Mouse (Mus musculus) heart, adult 2 months (tissue): Measurements from ENCODE around the gene Aldh3a2. TPM values are rescaled to one million over a fixed set of nuclear protein-coding genes. Genes with fewer than 3 reads are reported as not detected.

Experiments
- DNase-seq, 2 experiments: peaks; one replicate each; pipeline ENCODE4 v3.0.0; 2021
- H3K27ac ChIP-seq: fragments of 200-600 bp; 2 replicates; pipeline ENCODE4 v1.8.1; 2022
- H3K27me3 ChIP-seq: fragments of 200-500 bp; 2 replicates; pipeline ENCODE4 v1.6.1; 2012; ENCODE audit warnings: mild to moderate bottlenecking, low read length, inconsistent platforms, mixed read lengths; ENCODE audit not compliant: control insufficient read depth, insufficient read depth
- H3K36me3 ChIP-seq: fragments of 200-500 bp; 2 replicates; pipeline ENCODE4 v1.6.1; 2012; ENCODE audit warnings: low read length, inconsistent platforms; ENCODE audit not compliant: control insufficient read depth, insufficient read depth
- H3K4me1 ChIP-seq: fragments of 200-500 bp; 2 replicates; pipeline ENCODE4 v1.6.1; 2011; ENCODE audit warnings: low read length; ENCODE audit not compliant: control insufficient read depth, insufficient read depth
- H3K4me3 ChIP-seq: fragments of 200-600 bp; 2 replicates; pipeline ENCODE4 v1.8.1; 2022
- H3K79me2 ChIP-seq: fragments of 200-500 bp; replicated peaks from 2 replicates; pipeline ENCODE4 v1.6.1; 2012; ENCODE audit warnings: mild to moderate bottlenecking, inconsistent platforms, low read length, moderate library complexity, mixed read lengths; ENCODE audit not compliant: control insufficient read depth, insufficient read depth
- H3K9ac ChIP-seq: fragments of 200-500 bp; 2 replicates; pipeline ENCODE4 v1.6.1; 2012; ENCODE audit warnings: low read depth, mild to moderate bottlenecking, control low read depth, inconsistent platforms, low read length, mixed read lengths
- CTCF ChIP-seq: fragments of 200-600 bp; IDR thresholded peaks from 2 replicates; pipeline ENCODE4 v1.8.1; 2022; ENCODE audit warnings: antibody characterized with exemption, mild to moderate bottlenecking, moderate library complexity
- EP300 ChIP-seq: fragments of 200-500 bp; IDR thresholded peaks from 2 replicates; pipeline ENCODE4 v1.6.1; 2011; ENCODE audit warnings: low read depth, low read length, control low read depth; ENCODE audit not compliant: insufficient read depth
- POLR2A ChIP-seq: fragments of 200-500 bp; IDR thresholded peaks from 2 replicates; pipeline ENCODE4 v1.6.1; 2011; ENCODE audit warnings: mild to moderate bottlenecking, low read depth, low read length, control low read depth; ENCODE audit not compliant: insufficient read depth
- whole genome bisulfite sequencing: fragments of 180-500 bp; shearing (Covaris S2); methylation state at CpG from one replicate; pipeline ENCODE4 v1.1.7; 2018; 5-methylcytosine and 5-hydroxymethylcytosine counted together
- intact Hi-C: fragments of 180-260 bp; cut with DNase I; formaldehyde crosslinking; loops from one replicate; pipeline ENCODE4 v1.15.1; 2025
- polyA plus RNA-seq: library from polyadenylated mRNA; depleted of rRNA; stranded (reverse); fragments of >200 nt; gene quantifications from 2 replicates; pipeline ENCODE4 v1.2.3, GENCODE M21; 2012
- total RNA-seq, 2 experiments: library from RNA; stranded (reverse); gene quantifications; 2 replicates each; pipeline ENCODE4 v1.2.3; 2021

The Aldh3a2 gene
- total and polyA plus RNA-seq, 3 experiments: 26.2 to 36.4 (median 33.8) TPM

DNA sequence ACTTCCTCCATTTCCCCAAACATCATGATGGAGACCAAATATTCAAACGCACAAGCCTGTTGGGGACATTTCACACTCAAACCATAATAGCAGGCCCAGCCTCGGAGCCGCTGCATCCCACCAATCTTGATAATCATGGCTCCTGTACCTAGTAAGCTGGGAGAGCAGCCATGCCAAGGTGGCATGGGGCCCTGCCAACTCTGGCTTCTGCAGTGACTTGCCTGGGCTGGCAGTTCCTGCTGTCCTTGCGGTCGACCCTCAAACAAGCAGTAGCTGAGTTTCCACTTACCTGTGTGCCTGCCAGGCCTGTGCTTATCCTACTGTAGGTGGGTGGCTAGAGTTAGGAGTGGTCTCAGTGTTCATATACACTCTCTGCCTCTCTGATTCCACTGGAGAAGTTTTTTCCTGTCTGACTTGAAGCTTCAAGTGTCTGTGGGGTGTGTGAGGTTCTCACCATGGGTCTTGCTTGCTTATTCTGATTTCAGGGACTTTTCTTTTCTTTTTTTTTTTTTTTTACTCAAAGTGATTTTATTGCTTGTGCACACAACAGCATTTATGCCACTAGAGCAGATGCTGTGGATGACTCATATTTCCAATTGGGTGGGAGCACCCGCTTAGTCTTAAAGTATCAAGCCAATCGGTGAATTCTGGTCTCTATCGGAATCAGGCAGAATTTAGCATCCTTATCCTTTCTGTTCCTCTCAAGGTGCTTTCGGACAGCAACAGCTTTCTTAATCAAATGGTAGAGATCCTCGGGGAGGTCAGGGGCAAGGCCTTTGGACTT, 61.9 kb downstream of the Aldh3a2 start:
- Histone ChIP-seq H3K4me1 (peaks cover 9% of the 10 kb centered on the region), H3K27me3 (no peaks in the 10 kb centered on the region), H3K4me3 (no peak overlapping the region), H3K79me2 (no peaks in the 10 kb centered on the region), H3K36me3 (no peaks in the 10 kb centered on the region), H3K27ac (no peak overlapping the region), H3K9ac (no peak overlapping the region)
- TF ChIP-seq POLR2A (no peak), EP300 (no peak), CTCF (no peak)
- WGBS: 78% methylated on average over 10 of the region's 10 CpGs
- DNase-seq: peak in 1 of 2 experiments; percentile 26
- intact Hi-C loops: no loop called here

DNA sequence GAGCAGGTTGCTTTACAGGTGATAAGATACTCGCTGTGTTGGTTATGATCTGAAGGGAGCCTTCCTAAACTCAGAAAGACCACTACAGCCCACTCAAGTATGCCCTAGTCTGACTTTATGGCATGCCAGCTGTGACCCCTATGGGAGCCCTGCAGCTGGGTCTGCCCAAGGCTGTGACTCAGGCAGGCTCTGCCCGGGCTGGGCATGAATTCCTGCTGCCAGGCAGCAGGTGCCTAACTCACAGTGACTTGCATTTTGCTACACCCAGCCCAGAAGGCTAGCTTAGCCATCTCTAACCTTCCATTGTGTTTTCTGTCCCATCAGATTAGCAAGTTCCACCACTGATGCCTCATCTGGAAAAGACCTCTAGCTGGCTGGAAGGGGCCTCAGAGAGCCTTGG, 64.5 kb downstream of the Aldh3a2 start:
- Histone ChIP-seq H3K4me1 (peaks cover 4% of the 10 kb centered on the region), H3K4me3 (no peak overlapping the region), H3K27ac (no peak overlapping the region), H3K79me2 (no peaks in the 10 kb centered on the region), H3K36me3 (no peaks in the 10 kb centered on the region), H3K27me3 (no peaks in the 10 kb centered on the region), H3K9ac (no peak overlapping the region)
- no peak for TF ChIP-seq POLR2A
- TF ChIP-seq CTCF: no peak
- TF ChIP-seq EP300: no peak
- DNase-seq: no peak
- intact Hi-C loops: no loop called here
- WGBS: 76% methylated on average over 2 of the region's 2 CpGs

DNA sequence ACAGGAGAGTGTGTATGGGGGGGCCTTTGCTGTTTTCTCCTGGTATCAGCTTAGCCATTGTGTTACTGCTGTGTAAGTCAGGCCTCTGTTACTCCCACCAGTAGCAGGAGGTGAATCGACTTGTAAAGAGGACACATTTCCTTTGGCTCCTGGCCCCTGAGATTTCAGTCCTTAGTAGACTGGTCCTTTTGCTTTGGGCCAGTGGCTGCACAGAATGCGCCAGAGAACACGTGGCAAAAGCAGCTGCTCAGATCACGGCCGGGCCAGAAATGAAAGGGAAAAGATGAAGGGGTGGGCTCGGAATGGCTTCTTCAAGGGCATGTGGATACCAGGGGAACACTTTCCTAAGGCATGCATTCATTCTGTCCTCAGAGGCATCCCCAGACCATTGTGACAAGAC, 65.1 kb downstream of the Aldh3a2 start:
- intact Hi-C loops: no loop called here

DNA sequence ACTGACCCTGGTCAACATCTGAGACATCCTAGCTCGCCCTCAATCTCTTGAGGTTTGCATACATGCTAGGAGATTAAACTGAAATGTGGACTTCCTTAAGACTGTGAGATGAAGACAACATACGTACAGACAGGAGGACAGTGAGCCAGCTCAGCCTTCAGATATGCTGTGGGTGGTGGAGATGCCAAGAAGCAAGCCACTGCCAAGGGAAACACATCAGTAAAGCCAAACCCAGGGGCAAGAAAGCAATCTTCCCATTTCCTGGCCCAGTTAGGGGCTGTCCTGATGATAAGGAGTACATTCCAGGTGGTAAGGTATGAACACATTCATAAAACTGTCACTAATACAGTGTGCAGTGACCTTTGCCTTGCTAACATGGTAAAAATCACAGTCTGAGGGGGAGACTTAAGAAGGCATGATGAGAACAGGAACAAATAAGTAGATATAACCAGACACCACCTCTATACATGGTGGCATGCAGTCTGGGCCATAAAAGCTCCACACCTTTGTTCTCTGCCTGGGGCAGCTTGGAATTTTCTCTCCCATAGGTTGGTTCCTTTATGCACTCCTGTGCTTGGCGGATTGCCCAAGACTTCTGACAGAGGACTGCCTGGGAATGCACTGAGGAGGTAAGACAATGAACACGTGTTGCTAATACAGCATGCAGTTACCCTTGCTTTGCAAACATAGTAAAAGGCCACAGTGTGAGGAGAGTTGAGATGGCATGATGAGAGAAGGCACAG, 67.5 kb downstream of the Aldh3a2 start:
- Histone ChIP-seq H3K27ac (no peak overlapping the region), H3K4me3 (no peak overlapping the region), H3K79me2 (no peaks in the 10 kb centered on the region), H3K4me1 (no peaks in the 10 kb centered on the region), H3K27me3 (no peaks in the 10 kb centered on the region), H3K36me3 (no peaks in the 10 kb centered on the region), H3K9ac (no peak overlapping the region)
- WGBS: 66% methylated on average over 4 of the region's 4 CpGs
- intact Hi-C loops: loop anchor here (10.0 kb wide), 2 partner anchors 425 to 515 kb away; no protein-coding TSS in a partner anchor
- no peak for DNase-seq
- TF ChIP-seq POLR2A (no peak), EP300 (no peak), CTCF (no peak)

More for the DNA sequence above, 65.1 kb downstream of the Aldh3a2 start:
- peaks cover 1% of the 10 kb centered on the region; the same call in 1 of the 2 replicates for H3K4me1 ChIP-seq
- H3K36me3 ChIP-seq: no peaks in the 10 kb centered on the region
- H3K79me2 ChIP-seq: no peaks in the 10 kb centered on the region
- no peak overlapping the region for H3K9ac ChIP-seq
- H3K4me3 ChIP-seq: no peak overlapping the region
- DNase-seq: no peak
- TF ChIP-seq EP300 (no peak), POLR2A (no peak), CTCF (no peak)
- no peak overlapping the region for H3K27ac ChIP-seq
- 71% methylated on average over 6 of the region's 6 CpGs for WGBS
- H3K27me3 ChIP-seq: no peaks in the 10 kb centered on the region

DNA sequence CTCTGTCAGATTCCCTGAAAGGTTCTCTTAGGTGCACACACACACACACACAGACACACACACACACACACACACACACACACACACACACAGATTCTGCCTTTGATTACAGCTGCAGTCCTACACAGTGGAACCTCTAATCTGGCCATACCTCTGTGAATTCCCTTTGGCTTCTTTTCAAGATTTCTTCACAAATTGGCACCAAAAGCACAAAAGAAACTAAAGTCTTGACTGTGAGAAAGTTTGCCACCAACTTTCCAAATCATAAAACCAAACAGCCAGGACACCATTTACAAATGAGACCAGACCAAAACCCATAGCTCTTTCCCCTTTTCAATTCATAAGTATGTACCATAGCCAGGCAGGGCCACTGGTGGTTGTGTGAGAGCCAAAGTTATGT, 69.3 kb downstream of the Aldh3a2 start:
- no peaks in the 10 kb centered on the region for H3K79me2 ChIP-seq
- H3K27me3 ChIP-seq: no peaks in the 10 kb centered on the region
- no peaks in the 10 kb centered on the region for H3K36me3 ChIP-seq
- H3K9ac ChIP-seq: no peak overlapping the region
- no peak overlapping the region for H3K4me3 ChIP-seq
- H3K4me1 ChIP-seq: no peaks in the 10 kb centered on the region; the same call in 1 of the 2 replicates
- DNase-seq: no peak
- TF ChIP-seq EP300 (no peak), CTCF (no peak), POLR2A (no peak)
- H3K27ac ChIP-seq: no peak overlapping the region
- intact Hi-C loops: loop anchor here (10.0 kb wide), 2 partner anchors 427 to 517 kb away; no protein-coding TSS in a partner anchor
